Mouse (Mus musculus) urinary bladder, adult 2 months (tissue): ENCODE data around the gene Tcp11l2. TPM values are rescaled to one million over a fixed set of nuclear protein-coding genes. Genes with fewer than 3 reads are reported as not detected.
A peak's percentile ranks its signal among the peaks of the same experiment; 100 is the strongest.

ENCODE experiments used
- DNase-seq: peaks from one replicate; pipeline ENCODE4 v3.0.0; 2022; ENCODE audit warnings: low spot score
- polyA plus RNA-seq: library from polyadenylated mRNA; depleted of rRNA; stranded (reverse); fragments of >200 nt; gene quantifications from 2 replicates; pipeline ENCODE4 v1.2.3, GENCODE M21; 2012; rRNA removed

The Tcp11l2 gene
- polyA plus RNA-seq: 28.7 and 30.1 TPM in 2 replicates

- peak; percentile 80 for DNase-seq
Measured at GRCm38 (mm10) chr10:84576395-84577070, at the start of gene Tcp11l2. Gene Tcp11l2 (plus strand): TSS chr10:84576626.

DNA sequence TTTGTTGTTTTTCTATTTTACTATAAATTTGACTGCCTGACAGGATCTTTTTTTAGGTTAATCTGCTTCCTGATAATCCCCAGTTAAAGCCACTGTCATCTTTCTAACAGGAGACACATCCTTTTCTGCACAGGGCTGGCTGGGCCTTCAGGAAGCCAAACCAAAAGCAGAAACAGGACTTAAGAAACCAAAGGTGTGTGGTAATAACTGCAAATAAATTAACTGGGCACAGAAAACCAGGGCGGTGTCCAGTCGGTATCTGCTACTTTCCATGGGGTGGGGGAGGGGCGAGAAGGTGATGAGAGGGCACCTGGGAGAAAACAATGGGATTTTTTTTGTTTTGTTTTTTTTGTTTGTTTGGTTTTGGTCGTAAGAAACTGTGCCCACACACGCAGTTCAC is 49.4 kb upstream of the Tcp11l2 start:
- DNase-seq: no peak

DNA sequence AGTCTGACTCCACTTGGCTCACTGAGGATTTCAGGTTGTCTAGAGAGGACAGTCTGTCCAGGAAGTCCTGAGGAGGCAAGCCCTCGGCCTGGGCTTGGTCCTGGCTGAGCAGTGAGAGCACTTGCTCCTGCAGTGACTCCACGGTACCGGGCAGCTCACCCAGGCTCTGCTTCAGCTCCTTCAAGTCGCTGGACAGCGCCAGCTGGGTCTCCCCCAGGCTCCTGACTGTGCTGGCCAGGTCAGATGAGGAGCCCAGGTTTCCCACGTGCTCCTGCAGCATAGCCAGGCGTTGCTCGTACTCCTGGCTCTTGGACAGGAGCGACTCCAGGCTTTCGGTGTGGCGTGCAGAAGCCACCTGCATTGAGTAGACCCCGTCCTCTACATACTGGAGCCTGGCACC is 48.8 kb upstream of the Tcp11l2 start:
- DNase-seq: no peak

- no peak for DNase-seq
Measured at GRCm38 (mm10) chr10:84530388-84530787, 46.0 kb upstream of the Tcp11l2 start.

- no peak for DNase-seq
Measured at GRCm38 (mm10) chr10:84531576-84531975, 44.9 kb upstream of the Tcp11l2 start.

- DNase-seq: no peak
Measured at GRCm38 (mm10) chr10:84532191-84532889, 44.1 kb upstream of the Tcp11l2 start.

GRCm38 (mm10) chr10:84532911-84533882 is 43.2 kb upstream of the Tcp11l2 start:
- DNase-seq: peak; percentile 48

DNA sequence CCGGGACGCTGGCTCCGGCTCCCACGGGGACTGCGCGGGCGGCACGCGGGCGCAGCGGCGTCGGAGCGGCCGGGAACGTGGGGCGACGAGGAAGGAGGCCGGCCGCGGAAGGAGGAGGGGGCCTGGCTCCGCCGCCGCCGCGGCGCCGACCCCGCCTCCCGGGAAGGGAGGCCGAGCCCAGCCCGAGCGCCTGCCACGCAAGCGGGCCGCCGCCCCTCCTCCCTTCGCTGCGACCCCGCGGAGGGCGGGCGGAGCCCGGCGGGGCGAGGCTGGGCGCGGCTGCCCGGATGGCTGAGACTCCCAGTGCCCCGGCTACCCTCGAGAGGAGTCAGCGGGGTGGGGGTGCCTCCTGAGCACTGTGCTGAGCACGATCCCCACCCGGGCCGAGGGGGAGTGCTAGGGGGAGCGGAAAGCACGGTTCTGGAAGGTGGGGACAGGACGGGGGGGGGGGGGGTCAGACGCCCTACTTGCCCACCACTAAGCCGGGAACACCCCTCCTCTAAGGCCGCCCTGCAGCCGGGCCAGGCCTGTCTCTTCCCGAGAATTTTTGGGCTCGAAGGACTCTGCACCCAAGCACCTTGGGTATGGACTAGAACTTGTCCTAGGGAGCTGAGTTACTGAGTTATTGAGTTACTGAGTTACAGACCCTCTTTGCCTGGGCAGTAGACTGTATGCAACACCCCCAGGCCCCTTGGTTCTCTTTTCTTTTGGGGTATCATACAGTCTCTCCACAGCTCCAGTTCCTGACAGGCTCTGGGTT is 42.3 kb upstream of the Tcp11l2 start, which contains the start of gene Ckap4:
Gene Ckap4, minus strand, starts transcription at position 151 of the 760 bp plus-strand sequence.
- DNase-seq: peak; percentile 64

DNA sequence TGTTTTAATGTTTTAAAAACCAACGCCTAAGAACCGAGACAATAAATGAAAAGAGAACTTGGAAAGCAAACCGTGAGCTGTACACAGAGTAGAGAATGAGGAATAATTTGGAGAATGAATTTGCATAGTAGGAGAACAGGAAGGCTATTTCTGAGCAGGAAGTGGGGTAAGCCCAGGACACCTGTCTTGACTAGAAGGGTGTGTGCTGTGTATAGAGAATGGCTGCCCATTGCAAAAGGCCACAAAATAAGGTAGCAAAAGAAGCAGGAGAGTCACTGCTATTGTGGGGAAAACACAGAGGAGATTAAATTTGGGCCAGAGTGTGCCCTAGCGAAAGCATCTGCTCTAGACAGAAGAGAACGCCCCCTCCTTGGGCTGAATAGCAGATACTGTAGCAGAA is 41.0 kb upstream of the Tcp11l2 start:
- DNase-seq: no peak

- no peak for DNase-seq
Measured at GRCm38 (mm10) chr10:84535859-84536258, 40.6 kb upstream of the Tcp11l2 start.

GRCm38 (mm10) chr10:84539651-84540050 is 36.8 kb upstream of the Tcp11l2 start:
- DNase-seq: no peak

DNA sequence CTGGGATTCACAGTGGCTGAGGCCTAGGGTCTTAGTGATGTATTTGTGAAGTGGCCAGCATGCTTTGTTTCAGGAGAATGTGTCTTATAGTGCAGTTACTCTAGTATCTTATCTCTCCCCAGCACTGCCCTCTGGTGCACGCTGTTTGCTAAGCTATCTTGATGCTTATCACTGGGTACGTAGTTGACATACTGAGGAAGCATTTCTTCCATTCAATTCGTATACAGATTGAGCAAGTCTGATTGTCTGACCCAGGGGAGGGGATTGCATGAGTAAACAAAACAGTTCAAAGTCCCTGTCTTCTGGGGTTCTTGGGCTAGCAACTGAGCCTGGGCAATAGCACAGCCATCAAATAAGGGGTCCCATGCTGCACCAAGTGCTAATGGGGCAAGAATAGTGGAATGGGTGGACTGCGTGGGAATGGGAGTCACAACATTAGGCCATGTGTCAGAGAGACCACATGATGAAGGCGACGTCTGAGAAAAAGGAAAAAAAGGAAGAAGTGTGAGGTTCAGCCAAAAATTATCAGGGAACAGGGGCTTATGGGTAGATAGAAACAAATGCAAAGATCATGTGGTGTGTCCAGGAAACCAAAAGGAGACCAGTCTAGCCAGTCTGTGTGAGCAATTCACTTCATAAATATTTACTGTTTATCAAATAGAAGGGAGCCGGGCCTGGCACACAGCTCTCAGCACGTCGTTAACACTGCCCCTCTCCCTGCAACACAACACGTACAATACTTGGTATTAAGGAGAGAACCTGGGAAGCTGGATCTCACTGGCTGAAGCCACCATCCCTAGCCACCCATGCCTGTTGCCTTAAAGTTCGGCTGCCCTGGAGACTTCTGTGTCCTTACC is 33.4 kb upstream of the Tcp11l2 start:
- DNase-seq: no peak

- no peak for DNase-seq
Measured at GRCm38 (mm10) chr10:84544841-84545610, 31.4 kb upstream of the Tcp11l2 start.

DNA sequence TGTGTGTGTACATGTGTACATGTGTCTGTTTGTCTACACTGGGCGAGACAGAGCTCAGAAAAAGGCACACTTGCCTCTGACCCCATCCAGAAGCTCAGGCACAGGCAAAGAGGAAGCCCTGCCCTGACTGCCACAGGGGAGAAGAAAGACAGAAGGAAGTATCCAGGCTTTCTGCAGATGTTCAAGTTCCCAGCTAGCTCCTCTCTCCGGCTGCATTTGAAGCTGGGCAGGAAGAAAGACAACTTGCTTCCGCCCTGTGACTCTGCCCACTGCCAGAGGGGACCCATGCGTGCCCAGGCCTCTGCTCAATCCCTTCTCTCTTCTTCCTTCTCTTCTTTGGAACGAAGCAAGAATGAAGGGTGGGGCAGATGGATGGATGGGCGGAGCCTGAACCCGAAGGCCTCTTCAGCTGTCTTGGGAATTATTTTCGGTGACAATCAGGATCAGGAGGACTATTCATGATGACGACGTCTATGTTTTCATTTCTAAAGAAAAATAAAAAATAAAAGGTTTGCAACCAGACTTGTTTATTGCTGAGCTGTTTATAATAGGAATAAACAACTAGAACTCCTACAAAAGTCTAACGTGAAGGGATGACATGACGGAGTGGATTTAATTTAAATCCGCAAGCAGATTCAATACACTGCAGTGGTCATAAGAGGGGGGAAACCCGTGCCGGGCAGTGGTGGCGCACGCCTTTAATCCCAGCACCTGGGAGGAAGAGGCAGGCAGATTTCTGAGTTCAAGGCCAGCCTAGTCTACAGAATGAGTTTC is 27.1 kb upstream of the Tcp11l2 start:
- no peak for DNase-seq

GRCm38 (mm10) chr10:84549920-84550293 is 26.5 kb upstream of the Tcp11l2 start:
- DNase-seq: no peak

GRCm38 (mm10) chr10:84551846-84552245 is 24.6 kb upstream of the Tcp11l2 start:
- no peak for DNase-seq

DNA sequence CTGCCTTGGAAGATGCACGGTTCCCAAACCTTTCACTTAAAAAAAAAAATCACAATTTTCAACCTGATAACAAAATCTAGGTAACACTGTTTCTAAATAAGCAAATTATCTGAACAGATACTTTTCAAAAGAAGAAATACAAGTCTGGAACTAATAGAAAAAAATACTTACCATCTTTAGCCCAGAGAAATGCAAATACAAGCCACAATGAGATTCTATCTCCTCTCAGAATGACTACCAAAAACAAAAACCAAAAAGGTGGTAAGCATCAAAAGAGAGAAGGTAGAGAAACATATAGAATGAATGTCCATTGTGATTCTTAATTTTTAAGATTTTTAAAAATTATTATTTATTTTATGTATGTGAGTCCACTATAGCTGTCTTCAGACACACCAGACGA is 23.9 kb upstream of the Tcp11l2 start:
- DNase-seq: no peak

DNA sequence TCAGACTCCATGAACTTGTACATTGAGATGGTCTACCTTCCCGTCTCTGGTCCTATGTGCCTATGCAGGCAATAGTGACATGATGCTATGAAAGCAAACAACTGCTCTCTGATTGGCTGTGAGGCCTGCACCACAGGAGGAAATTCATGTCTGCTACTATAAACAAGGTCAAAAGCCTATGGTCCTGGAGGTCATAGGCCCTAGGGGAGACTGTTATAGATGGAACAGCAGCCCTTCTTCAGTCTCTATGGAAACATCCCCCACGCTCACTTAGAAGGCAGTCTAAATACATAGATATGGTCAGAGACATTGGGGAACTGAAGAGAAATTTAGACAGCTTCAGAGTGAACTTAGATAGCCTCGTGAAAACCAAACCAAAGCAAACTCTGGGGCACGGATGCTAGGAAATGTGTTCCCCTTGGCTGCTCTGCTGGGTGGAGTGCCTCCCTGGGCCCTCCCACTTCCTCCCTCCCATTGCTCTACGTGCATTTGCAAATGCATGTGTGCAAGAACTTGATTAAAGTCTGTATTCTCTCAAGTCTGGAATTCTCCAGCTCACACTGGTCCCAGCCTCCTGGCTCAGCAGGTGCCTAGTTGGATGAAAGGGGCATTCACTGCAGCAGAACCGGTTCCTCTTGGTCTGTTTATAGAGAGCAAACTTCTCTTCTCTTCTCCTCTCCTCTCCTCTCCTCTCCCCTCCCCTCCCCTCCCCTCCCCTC is 22.0 kb upstream of the Tcp11l2 start:
- DNase-seq: no peak
